Mouse (Mus musculus): ENCODE measurements around the gene Ralgps2. TPM values are rescaled to one million over a fixed set of nuclear protein-coding genes. Genes with fewer than 3 reads are reported as not detected.

Ralgps2 gene
- polyA plus RNA-seq, 1 experiment from 2014 or later = 99.5 TPM

DNA sequence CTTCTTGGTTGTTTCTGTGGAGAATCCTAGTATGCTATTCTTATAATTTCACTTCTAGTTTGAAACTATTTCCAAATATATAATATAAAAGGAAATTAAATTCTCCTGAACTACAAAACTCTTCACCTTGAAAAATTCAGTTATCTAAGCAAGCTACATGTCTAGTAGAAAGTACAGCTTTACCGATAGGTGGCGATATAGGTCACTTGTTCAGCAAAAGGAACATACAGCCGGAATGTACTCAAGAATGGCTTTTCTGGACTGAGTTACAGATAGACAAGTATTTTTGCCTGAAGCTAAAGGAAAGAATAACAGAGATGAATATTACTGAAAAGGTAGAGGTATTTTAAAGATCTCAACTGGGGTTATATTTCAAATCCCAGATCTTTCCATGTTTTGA is 22.0 kb downstream of the Ralgps2 start:
- no peak overlapping the region for H3K9ac ChIP-seq (replicated peaks; ENCODE audit: low read depth, low read length)
- H3K4me2 ChIP-seq (ENCODE audit: low read depth, low read length) = no peak overlapping the region
- H3K4me3 ChIP-seq (ENCODE audit: low read depth, low read length) = no peak overlapping the region
- WGBS = 17% methylated on average over 3 of the region's 3 CpGs
- no peak for ATAC-seq (ENCODE audit: low read depth)
- H3K9me3 ChIP-seq (ENCODE audit: control insufficient read depth, low read length) = no peaks in the 10 kb centered on the region
- no peaks in the 10 kb centered on the region for H3K36me3 ChIP-seq (ENCODE audit: control insufficient read depth, insufficient read depth, low read length)
- no peak overlapping the region for H3K27ac ChIP-seq (ENCODE audit: low read depth, low read length)
- H3K4me1 ChIP-seq (ENCODE audit: control insufficient read depth, insufficient read depth, low read length) = 0 out of 2 replicates have a peak, but pooled peaks cover 3% of the 10 kb centered on the region
- no peaks in the 10 kb centered on the region for H3K27me3 ChIP-seq (ENCODE audit: control insufficient read depth, insufficient read depth, low read length)

DNA sequence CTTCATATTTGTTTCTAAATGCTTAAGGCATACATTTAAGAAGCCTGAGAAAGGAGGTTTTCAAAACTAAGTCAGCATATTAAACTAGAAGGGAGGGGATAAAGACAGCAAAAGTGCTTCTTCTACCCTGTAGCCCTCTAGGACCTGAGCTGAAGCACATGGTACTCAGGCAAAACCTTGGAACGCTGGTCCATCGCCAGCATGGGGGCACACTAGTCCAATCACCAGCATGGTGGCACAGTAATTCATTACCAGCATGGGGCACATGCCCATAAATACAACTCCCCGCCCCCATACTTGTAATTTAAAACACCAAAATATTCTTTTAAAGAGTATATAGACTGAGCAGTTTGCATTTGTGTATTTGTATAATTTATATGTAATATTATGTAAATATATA is 23.1 kb downstream of the Ralgps2 start:
- H3K36me3 ChIP-seq (ENCODE audit: control insufficient read depth, insufficient read depth, low read length) = no peaks in the 10 kb centered on the region
- no peak for ATAC-seq (ENCODE audit: low read depth)
- H3K27me3 ChIP-seq (ENCODE audit: control insufficient read depth, insufficient read depth, low read length) = no peaks in the 10 kb centered on the region
- H3K9me3 ChIP-seq (ENCODE audit: control insufficient read depth, low read length) = no peaks in the 10 kb centered on the region
- 67% methylated on average over 3 of the region's 3 CpGs for WGBS
- H3K4me2 ChIP-seq (ENCODE audit: low read depth, low read length) = no peak overlapping the region
- H3K4me1 ChIP-seq (ENCODE audit: control insufficient read depth, insufficient read depth, low read length) = 0 out of 2 replicates have a peak, but pooled peaks cover 3% of the 10 kb centered on the region
- no peak overlapping the region for H3K9ac ChIP-seq (replicated peaks; ENCODE audit: low read depth, low read length)
- H3K27ac ChIP-seq (ENCODE audit: low read depth, low read length) = no peak overlapping the region
- H3K4me3 ChIP-seq (ENCODE audit: low read depth, low read length) = no peak overlapping the region

DNA sequence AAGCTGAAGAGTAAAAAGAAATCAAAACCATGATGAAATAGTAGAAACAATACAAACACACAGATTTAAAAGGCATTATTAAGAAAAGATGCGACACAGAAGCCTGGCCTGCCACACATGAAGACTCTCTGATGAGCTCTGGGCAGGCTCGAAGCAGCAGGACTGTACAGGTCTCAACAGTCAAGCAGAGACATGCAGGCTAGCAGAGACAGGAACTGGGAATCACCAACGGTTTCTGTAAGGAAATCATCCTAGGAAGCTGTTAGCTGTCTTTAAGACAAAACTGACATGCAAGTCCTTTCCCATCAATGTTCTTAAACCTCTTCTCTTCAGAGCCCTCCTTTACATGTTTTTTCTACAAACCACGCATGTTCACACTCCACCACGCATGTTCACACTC is 24.5 kb downstream of the Ralgps2 start:
- 80% methylated on average over 5 of the region's 5 CpGs for WGBS
- Histone ChIP-seq H3K4me3 (ENCODE audit: low read depth, low read length) (no peak overlapping the region), H3K27ac (ENCODE audit: low read depth, low read length) (no peak overlapping the region), H3K9me3 (ENCODE audit: control insufficient read depth, low read length) (no peaks in the 10 kb centered on the region), H3K9ac (replicated peaks; ENCODE audit: low read depth, low read length) (no peak overlapping the region), H3K4me2 (ENCODE audit: low read depth, low read length) (no peak overlapping the region), H3K27me3 (ENCODE audit: control insufficient read depth, insufficient read depth, low read length) (no peaks in the 10 kb centered on the region), H3K36me3 (ENCODE audit: control insufficient read depth, insufficient read depth, low read length) (no peaks in the 10 kb centered on the region), H3K4me1 (ENCODE audit: control insufficient read depth, insufficient read depth, low read length) (no peaks in the 10 kb centered on the region)
- ATAC-seq (ENCODE audit: low read depth) = no peak

DNA sequence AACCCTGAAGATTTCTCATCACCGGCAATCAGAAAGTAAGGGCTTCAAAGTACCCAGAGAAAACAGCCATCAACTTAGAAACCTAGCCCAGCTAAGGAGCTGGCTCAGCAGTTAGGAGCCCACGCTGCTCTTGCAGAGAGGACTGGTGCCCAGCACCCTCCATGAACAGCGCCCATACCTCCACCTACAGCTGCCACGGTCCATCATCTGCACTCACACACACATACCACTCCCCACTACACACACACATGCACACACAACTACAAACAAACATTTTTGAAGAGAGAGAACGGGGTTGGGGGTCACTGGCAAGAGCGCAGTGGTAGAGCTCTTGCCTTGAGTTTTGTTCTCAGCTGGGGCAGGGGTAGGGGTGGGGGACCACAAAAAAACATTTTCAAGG is 26.2 kb downstream of the Ralgps2 start:
- ATAC-seq (ENCODE audit: low read depth) = no peak
- WGBS = 95% methylated on average over 6 of the region's 6 CpGs

DNA sequence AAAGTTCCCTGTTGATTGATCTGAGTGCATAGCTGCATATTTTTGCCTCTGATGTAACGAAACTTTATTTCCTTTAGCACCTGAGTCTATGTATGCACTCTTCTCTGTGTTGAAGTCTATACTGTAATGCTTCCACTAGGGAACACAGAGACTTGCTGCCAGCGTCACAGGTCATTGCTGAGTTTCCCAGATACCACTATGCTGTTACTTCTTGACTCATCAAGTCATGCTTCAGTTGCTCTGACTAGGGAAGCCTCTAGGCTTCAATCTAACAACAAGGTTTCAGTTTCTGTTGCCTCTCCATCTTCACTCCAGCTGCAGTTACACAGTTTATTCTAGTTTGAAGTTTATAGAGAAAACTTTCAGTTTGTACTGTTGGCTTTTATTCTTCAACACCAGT is 28.5 kb downstream of the Ralgps2 start:
- no peaks in the 10 kb centered on the region for H3K36me3 ChIP-seq (ENCODE audit: control insufficient read depth, insufficient read depth, low read length)
- WGBS = 78% methylated on average over 2 of the region's 2 CpGs
- H3K4me3 ChIP-seq (ENCODE audit: low read depth, low read length) = no peak overlapping the region
- H3K9ac ChIP-seq (replicated peaks; ENCODE audit: low read depth, low read length) = no peak overlapping the region
- no peaks in the 10 kb centered on the region for H3K4me1 ChIP-seq (ENCODE audit: control insufficient read depth, insufficient read depth, low read length)
- ATAC-seq (ENCODE audit: low read depth) = no peak
- no peaks in the 10 kb centered on the region for H3K9me3 ChIP-seq (ENCODE audit: control insufficient read depth, low read length)
- H3K27ac ChIP-seq (ENCODE audit: low read depth, low read length) = no peak overlapping the region
- H3K27me3 ChIP-seq (ENCODE audit: control insufficient read depth, insufficient read depth, low read length) = no peaks in the 10 kb centered on the region
- no peak overlapping the region for H3K4me2 ChIP-seq (ENCODE audit: low read depth, low read length)

More for the DNA sequence above, 26.2 kb downstream of the Ralgps2 start:
- no peaks in the 10 kb centered on the region for H3K9me3 ChIP-seq (ENCODE audit: control insufficient read depth, low read length)
- H3K9ac ChIP-seq (replicated peaks; ENCODE audit: low read depth, low read length) = no peak overlapping the region
- H3K27me3 ChIP-seq (ENCODE audit: control insufficient read depth, insufficient read depth, low read length) = no peaks in the 10 kb centered on the region
- no peak overlapping the region for H3K4me3 ChIP-seq (ENCODE audit: low read depth, low read length)
- no peak overlapping the region for H3K27ac ChIP-seq (ENCODE audit: low read depth, low read length)
- no peak overlapping the region for H3K4me2 ChIP-seq (ENCODE audit: low read depth, low read length)
- H3K36me3 ChIP-seq (ENCODE audit: control insufficient read depth, insufficient read depth, low read length) = no peaks in the 10 kb centered on the region
- no peaks in the 10 kb centered on the region for H3K4me1 ChIP-seq (ENCODE audit: control insufficient read depth, insufficient read depth, low read length)

DNA sequence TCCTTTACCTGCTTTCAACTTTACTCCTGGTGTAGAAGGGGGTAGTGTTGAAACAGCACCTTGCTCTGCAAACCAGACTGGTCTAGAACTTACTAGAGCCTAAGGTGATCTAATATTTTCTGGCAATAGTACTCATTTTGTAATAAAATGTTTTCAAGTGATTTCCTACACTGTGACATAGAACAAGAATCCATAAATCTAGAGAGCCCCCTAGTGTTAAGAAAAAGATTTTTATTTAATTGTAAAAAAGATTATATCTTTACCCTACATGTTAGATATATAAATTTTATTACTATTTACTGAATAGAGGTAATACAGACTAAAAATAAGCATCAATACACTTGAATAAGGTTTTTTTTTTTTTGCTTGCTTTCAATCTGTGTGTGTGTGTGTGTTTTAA is 29.6 kb downstream of the Ralgps2 start:
- Histone ChIP-seq H3K27ac (ENCODE audit: low read depth, low read length) (no peak overlapping the region), H3K4me1 (ENCODE audit: control insufficient read depth, insufficient read depth, low read length) (no peaks in the 10 kb centered on the region), H3K4me2 (ENCODE audit: low read depth, low read length) (no peak overlapping the region), H3K27me3 (ENCODE audit: control insufficient read depth, insufficient read depth, low read length) (no peaks in the 10 kb centered on the region), H3K4me3 (ENCODE audit: low read depth, low read length) (no peak overlapping the region), H3K9ac (replicated peaks; ENCODE audit: low read depth, low read length) (no peak overlapping the region), H3K36me3 (ENCODE audit: control insufficient read depth, insufficient read depth, low read length) (no peaks in the 10 kb centered on the region), H3K9me3 (ENCODE audit: control insufficient read depth, low read length) (no peaks in the 10 kb centered on the region)
- ATAC-seq (ENCODE audit: low read depth) = no peak

DNA sequence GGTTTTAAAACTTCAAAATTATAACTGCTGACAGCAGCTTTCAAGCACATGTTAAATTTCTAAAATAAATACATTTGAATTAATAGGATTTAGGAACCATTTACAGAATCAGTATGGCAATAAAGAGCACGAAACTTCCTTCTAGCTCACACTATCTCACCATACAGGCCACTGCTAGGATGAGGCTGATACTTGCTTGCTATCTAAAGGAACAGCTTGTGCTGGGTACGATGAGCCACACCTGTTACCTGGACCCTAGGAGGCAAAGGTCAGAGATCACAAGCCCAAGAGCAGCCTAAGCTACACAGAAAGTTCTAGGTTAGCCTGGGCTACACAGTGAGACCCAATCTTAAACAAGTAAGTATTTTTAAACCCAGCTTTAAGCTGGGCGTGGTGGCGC is 30.2 kb downstream of the Ralgps2 start:
- no peaks in the 10 kb centered on the region for H3K27me3 ChIP-seq (ENCODE audit: control insufficient read depth, insufficient read depth, low read length)
- no peak overlapping the region for H3K27ac ChIP-seq (ENCODE audit: low read depth, low read length)
- no peaks in the 10 kb centered on the region for H3K4me1 ChIP-seq (ENCODE audit: control insufficient read depth, insufficient read depth, low read length)
- H3K36me3 ChIP-seq (ENCODE audit: control insufficient read depth, insufficient read depth, low read length) = no peaks in the 10 kb centered on the region
- H3K9me3 ChIP-seq (ENCODE audit: control insufficient read depth, low read length) = no peaks in the 10 kb centered on the region
- no peak overlapping the region for H3K4me3 ChIP-seq (ENCODE audit: low read depth, low read length)
- H3K4me2 ChIP-seq (ENCODE audit: low read depth, low read length) = no peak overlapping the region
- 98% methylated on average over 4 of the region's 4 CpGs for WGBS
- no peak overlapping the region for H3K9ac ChIP-seq (replicated peaks; ENCODE audit: low read depth, low read length)
- ATAC-seq (ENCODE audit: low read depth) = no peak

DNA sequence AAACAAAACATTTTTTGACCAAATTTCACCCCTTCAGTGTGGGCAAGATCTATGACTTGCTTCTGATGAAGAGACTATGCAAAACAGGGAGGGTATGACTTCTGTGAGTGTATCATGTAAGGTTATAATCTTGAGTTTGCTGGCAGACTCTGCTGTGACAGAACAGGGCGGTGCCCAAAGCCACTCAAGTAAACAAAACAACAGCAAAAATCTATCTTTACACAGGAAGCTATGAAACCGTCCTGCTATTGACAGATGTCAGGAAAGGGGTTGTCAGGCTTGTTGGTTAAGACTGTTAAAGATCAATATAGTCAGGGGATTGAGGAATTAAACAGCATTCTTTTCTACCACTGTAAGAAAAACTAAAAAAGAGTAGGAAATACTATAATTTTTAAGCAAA is 33.8 kb downstream of the Ralgps2 start:
- WGBS = 85% methylated on average over 2 of the region's 2 CpGs
- no peaks in the 10 kb centered on the region for H3K36me3 ChIP-seq (ENCODE audit: control insufficient read depth, insufficient read depth, low read length)
- H3K27me3 ChIP-seq (ENCODE audit: control insufficient read depth, insufficient read depth, low read length) = no peaks in the 10 kb centered on the region
- no peak overlapping the region for H3K4me3 ChIP-seq (ENCODE audit: low read depth, low read length)
- H3K9ac ChIP-seq (replicated peaks; ENCODE audit: low read depth, low read length) = no peak overlapping the region
- no peak overlapping the region for H3K27ac ChIP-seq (ENCODE audit: low read depth, low read length)
- H3K9me3 ChIP-seq (ENCODE audit: control insufficient read depth, low read length) = no peaks in the 10 kb centered on the region
- no peaks in the 10 kb centered on the region for H3K4me1 ChIP-seq (ENCODE audit: control insufficient read depth, insufficient read depth, low read length)
- H3K4me2 ChIP-seq (ENCODE audit: low read depth, low read length) = no peak overlapping the region
- no peak for ATAC-seq (ENCODE audit: low read depth)

DNA sequence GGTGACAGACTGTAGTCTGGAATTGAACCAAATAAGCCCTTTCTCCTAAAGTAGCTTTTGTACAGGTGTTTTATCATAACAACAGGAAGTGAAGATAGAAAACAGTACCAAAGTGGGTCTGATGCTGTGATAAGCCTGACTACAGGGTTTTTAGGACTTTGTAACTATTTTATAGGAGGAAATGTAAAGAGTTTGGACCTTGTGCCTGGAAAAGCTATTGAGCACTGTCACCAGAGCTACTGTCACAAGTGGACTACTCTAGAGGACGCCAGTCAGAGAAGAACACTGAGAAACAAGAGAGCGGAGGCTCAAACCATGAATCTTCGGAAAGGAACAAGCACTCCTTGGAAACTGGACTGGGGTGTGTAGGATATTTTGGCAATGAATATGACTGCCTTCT is 35.5 kb downstream of the Ralgps2 start:
- Histone ChIP-seq H3K27ac (ENCODE audit: low read depth, low read length) (no peak overlapping the region), H3K36me3 (ENCODE audit: control insufficient read depth, insufficient read depth, low read length) (peaks cover 5% of the 10 kb centered on the region; the same call in 1 of the 2 replicates), H3K27me3 (ENCODE audit: control insufficient read depth, insufficient read depth, low read length) (no peaks in the 10 kb centered on the region), H3K9me3 (ENCODE audit: control insufficient read depth, low read length) (no peaks in the 10 kb centered on the region), H3K9ac (replicated peaks; ENCODE audit: low read depth, low read length) (no peak overlapping the region), H3K4me2 (ENCODE audit: low read depth, low read length) (no peak overlapping the region), H3K4me3 (ENCODE audit: low read depth, low read length) (no peak overlapping the region), H3K4me1 (ENCODE audit: control insufficient read depth, insufficient read depth, low read length) (no peaks in the 10 kb centered on the region)
- 95% methylated on average over 3 of the region's 3 CpGs for WGBS
- no peak for ATAC-seq (ENCODE audit: low read depth)

DNA sequence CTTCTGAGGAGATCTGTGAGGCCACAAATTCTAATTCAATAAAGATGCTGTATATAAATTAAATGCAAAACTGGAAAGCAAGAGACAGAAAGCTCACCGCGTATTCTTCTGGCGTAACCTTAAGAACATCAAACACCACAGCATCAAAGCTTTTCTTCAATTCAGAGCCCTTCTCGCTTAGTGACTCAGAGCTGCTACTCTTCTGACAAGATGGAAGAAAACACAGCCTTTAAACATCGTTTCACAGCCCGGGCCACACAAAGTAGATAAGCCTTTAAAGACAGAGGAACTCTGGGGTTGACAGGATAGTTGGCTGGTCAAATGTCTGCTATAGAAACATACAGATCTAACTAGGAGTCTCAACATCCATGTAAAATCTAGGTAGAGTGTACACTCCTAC is 37.7 kb downstream of the Ralgps2 start:
- no peaks in the 10 kb centered on the region for H3K27me3 ChIP-seq (ENCODE audit: control insufficient read depth, insufficient read depth, low read length)
- H3K4me1 ChIP-seq (ENCODE audit: control insufficient read depth, insufficient read depth, low read length) = no peaks in the 10 kb centered on the region
- no peak overlapping the region for H3K27ac ChIP-seq (ENCODE audit: low read depth, low read length)
- no peak for ATAC-seq (ENCODE audit: low read depth)
- no peak overlapping the region for H3K9ac ChIP-seq (replicated peaks; ENCODE audit: low read depth, low read length)
- no peak overlapping the region for H3K4me2 ChIP-seq (ENCODE audit: low read depth, low read length)
- WGBS = 92% methylated on average over 6 of the region's 6 CpGs
- no peaks in the 10 kb centered on the region for H3K9me3 ChIP-seq (ENCODE audit: control insufficient read depth, low read length)
- peaks cover 5% of the 10 kb centered on the region; the same call in 1 of the 2 replicates for H3K36me3 ChIP-seq (ENCODE audit: control insufficient read depth, insufficient read depth, low read length)
- no peak overlapping the region for H3K4me3 ChIP-seq (ENCODE audit: low read depth, low read length)

All from neural tube, embryonic 14.5 days (tissue).